Mouse (Mus musculus) kidney, embryonic 14.5 days (tissue): ENCODE data around the gene Kdm5a. TPM values are rescaled to one million over a fixed set of nuclear protein-coding genes. Genes with fewer than 3 reads are reported as not detected.

ENCODE experiments used
- ATAC-seq: fragments of 200-750 bp; cut with Nextera tagmentation; 2 replicates; pipeline ENCODE4 v1.8.0; 2017; ENCODE audit warnings: moderate number of reproducible peaks, mild to moderate bottlenecking, moderate TSS enrichment, moderate library complexity; ENCODE audit not compliant: low FRiP score, low TSS enrichment
- H3K27ac ChIP-seq: fragments of 300-500 bp; sonication (generic); 2 replicates; pipeline ENCODE4 v1.5.1; 2014; ENCODE audit warnings: low read depth, mild to moderate bottlenecking, low read length, moderate library complexity, mixed read lengths
- H3K27me3 ChIP-seq: fragments of 300-500 bp; sonication (generic); 2 replicates; pipeline ENCODE4 v1.6.1; 2014; ENCODE audit warnings: mild to moderate bottlenecking, low read length; ENCODE audit not compliant: control insufficient read depth, insufficient read depth
- H3K36me3 ChIP-seq: fragments of 300-500 bp; sonication (generic); 2 replicates; pipeline ENCODE4 v1.6.1; 2014; ENCODE audit warnings: low read length, mixed read lengths; ENCODE audit not compliant: control insufficient read depth, insufficient read depth
- H3K4me1 ChIP-seq: fragments of 300-500 bp; sonication (generic); 2 replicates; pipeline ENCODE4 v1.6.1; 2014; ENCODE audit warnings: low read length, mixed read lengths; ENCODE audit not compliant: control insufficient read depth, insufficient read depth
- H3K4me2 ChIP-seq: fragments of 300-500 bp; sonication (generic); replicated peaks from 2 replicates; pipeline ENCODE4 v1.6.1; 2014; ENCODE audit warnings: low read depth, mild to moderate bottlenecking, low read length
- H3K4me3 ChIP-seq: fragments of 300-500 bp; sonication (generic); 2 replicates; pipeline ENCODE4 v1.5.1; 2014; ENCODE audit warnings: mild to moderate bottlenecking, low read length
- H3K9ac ChIP-seq: fragments of 300-500 bp; sonication (generic); 2 replicates; pipeline ENCODE4 v1.6.1; 2014; ENCODE audit warnings: low read depth, mild to moderate bottlenecking, low read length, moderate library complexity
- H3K9me3 ChIP-seq: fragments of 300-500 bp; sonication (generic); 2 replicates; pipeline ENCODE4 v1.6.1; 2016; ENCODE audit warnings: low read length; ENCODE audit not compliant: control insufficient read depth
- WGBS: fragments of 180-500 bp; shearing (Covaris S2); extraction: QIAGEN DNeasy Blood & Tissue Kit; methylation state at CpG from one replicate; pipeline ENCODE4 v1.1.7; 2014; 5-methylcytosine and 5-hydroxymethylcytosine counted together
- polyA plus RNA-seq: library from polyadenylated mRNA; unstranded; fragments of >200 nt; fragmentation: Nextera tagmentation; extraction: Ambion mirVana; gene quantifications from 2 replicates; pipeline ENCODE4 v1.2.1, GENCODE M21; 2014

Kdm5a gene
- polyA plus RNA-seq, 1 experiment from 2014 or later = 59.4 TPM

- H3K4me1 ChIP-seq = no peaks in the 10 kb centered on the region; the same call in 1 of the 2 replicates
- H3K36me3 ChIP-seq = no peaks in the 10 kb centered on the region
- H3K27ac ChIP-seq = no peak overlapping the region
- 72% methylated on average over 8 of the region's 8 CpGs for WGBS
- H3K9ac ChIP-seq = no peak overlapping the region
- no peak overlapping the region for H3K4me2 ChIP-seq
- no peak for ATAC-seq
- H3K9me3 ChIP-seq = no peaks in the 10 kb centered on the region
- H3K4me3 ChIP-seq = no peak overlapping the region
- no peaks in the 10 kb centered on the region for H3K27me3 ChIP-seq
Observed at GRCm38 (mm10) chr6:120486051-120486510, 122.2 kb downstream of the Kdm5a start.

- Histone ChIP-seq H3K9me3 (no peaks in the 10 kb centered on the region), H3K27ac (no peak overlapping the region), H3K9ac (no peak overlapping the region), H3K27me3 (peaks cover 17% of the 10 kb centered on the region), H3K4me1 (peaks cover 10% of the 10 kb centered on the region), H3K4me3 (no peak overlapping the region), H3K4me2 (no peak overlapping the region), H3K36me3 (no peaks in the 10 kb centered on the region)
- no peak for ATAC-seq
- WGBS = 68% methylated on average over 3 of the region's 3 CpGs
Observed at GRCm38 (mm10) chr6:120488647-120489046, 124.7 kb downstream of the Kdm5a start.

- H3K4me1 ChIP-seq = peaks cover 10% of the 10 kb centered on the region
- H3K9ac ChIP-seq = no peak overlapping the region
- H3K9me3 ChIP-seq = no peaks in the 10 kb centered on the region
- H3K4me2 ChIP-seq = no peak overlapping the region
- H3K27ac ChIP-seq = no peak overlapping the region
- WGBS = 53% methylated on average over 2 of the region's 2 CpGs
- no peaks in the 10 kb centered on the region for H3K36me3 ChIP-seq
- H3K27me3 ChIP-seq = peaks cover 17% of the 10 kb centered on the region
- no peak overlapping the region for H3K4me3 ChIP-seq
- no peak for ATAC-seq
Observed at GRCm38 (mm10) chr6:120489461-120489860, 125.5 kb downstream of the Kdm5a start.

- WGBS = 54% methylated on average over 7 of the region's 7 CpGs
- Histone ChIP-seq H3K9me3 (no peaks in the 10 kb centered on the region), H3K9ac (no peak overlapping the region), H3K4me3 (no peak overlapping the region), H3K27ac (no peak overlapping the region), H3K27me3 (peaks cover 17% of the 10 kb centered on the region), H3K4me2 (no peak overlapping the region), H3K36me3 (no peaks in the 10 kb centered on the region), H3K4me1 (peaks cover 10% of the 10 kb centered on the region)
- ATAC-seq = no peak
Observed at GRCm38 (mm10) chr6:120491064-120491463, 127.1 kb downstream of the Kdm5a start.

- Histone ChIP-seq H3K9me3 (no peaks in the 10 kb centered on the region), H3K9ac (no peak overlapping the region), H3K4me1 (peaks cover 10% of the 10 kb centered on the region), H3K27me3 (peaks cover 17% of the 10 kb centered on the region), H3K27ac (no peak overlapping the region), H3K4me2 (peak overlapping the region; percentile 99), H3K4me3 (peak overlapping the region; percentile 66), H3K36me3 (no peaks in the 10 kb centered on the region)
- no peak for ATAC-seq
- WGBS = 8% methylated on average over 22 of the region's 22 CpGs
Observed at GRCm38 (mm10) chr6:120491862-120492498, 128.1 kb downstream of the Kdm5a start.

GRCm38 (mm10) chr6:120492499-120493373, 128.8 kb downstream of the Kdm5a start:
- H3K27me3 ChIP-seq = peaks cover 17% of the 10 kb centered on the region
- peak overlapping the region; percentile 66 for H3K4me3 ChIP-seq
- no peaks in the 10 kb centered on the region for H3K9me3 ChIP-seq
- peak overlapping the region; percentile 99 for H3K4me2 ChIP-seq
- H3K4me1 ChIP-seq = peaks cover 10% of the 10 kb centered on the region
- ATAC-seq = peak; percentile 48
- no peak overlapping the region for H3K27ac ChIP-seq
- no peaks in the 10 kb centered on the region for H3K36me3 ChIP-seq
- under 1% methylated on average over 85 of the region's 95 CpGs for WGBS
- peak overlapping the region; percentile 55 for H3K9ac ChIP-seq

- H3K9me3 ChIP-seq = no peaks in the 10 kb centered on the region
- under 1% methylated on average over 68 of the region's 84 CpGs for WGBS
- ATAC-seq = peak; percentile 83
- peak within 1 kb of the TSS; percentile 66 for H3K4me3 ChIP-seq
- peak within 1 kb of the TSS; percentile 55 for H3K9ac ChIP-seq
- no peaks in the 10 kb centered on the region for H3K36me3 ChIP-seq
- peaks cover 17% of the 10 kb centered on the region for H3K27me3 ChIP-seq
- peaks cover 10% of the 10 kb centered on the region for H3K4me1 ChIP-seq
- H3K4me2 ChIP-seq = peak within 1 kb of the TSS; percentile 99
- H3K27ac ChIP-seq = 0 out of 2 replicates have a peak within 1 kb of the TSS, but pooled peaks have one; percentile 24
Observed at GRCm38 (mm10) chr6:120493374-120494181, 129.7 kb downstream of the Kdm5a start, which contains the start of gene Tmem121b. Tmem121b (minus strand) TSS chr6:120493807.
